Mouse (Mus musculus) bone marrow, adult 2 months (tissue): ENCODE measurements around the gene Rnasek.

Experiments used
- CTCF ChIP-seq: fragments of 200-500 bp; IDR thresholded peaks from 2 replicates; pipeline ENCODE4 v1.5.1; 2011; ENCODE audit warnings: low read length, control low read depth; ENCODE audit not compliant: control insufficient read depth, insufficient read depth
- POLR2A ChIP-seq: fragments of 200-500 bp; IDR thresholded peaks from 2 replicates; pipeline ENCODE4 v1.6.1; 2011; ENCODE audit warnings: low read depth, mild to moderate bottlenecking, control low read depth, low read length, borderline replicate concordance; ENCODE audit not compliant: control insufficient read depth

DNA sequence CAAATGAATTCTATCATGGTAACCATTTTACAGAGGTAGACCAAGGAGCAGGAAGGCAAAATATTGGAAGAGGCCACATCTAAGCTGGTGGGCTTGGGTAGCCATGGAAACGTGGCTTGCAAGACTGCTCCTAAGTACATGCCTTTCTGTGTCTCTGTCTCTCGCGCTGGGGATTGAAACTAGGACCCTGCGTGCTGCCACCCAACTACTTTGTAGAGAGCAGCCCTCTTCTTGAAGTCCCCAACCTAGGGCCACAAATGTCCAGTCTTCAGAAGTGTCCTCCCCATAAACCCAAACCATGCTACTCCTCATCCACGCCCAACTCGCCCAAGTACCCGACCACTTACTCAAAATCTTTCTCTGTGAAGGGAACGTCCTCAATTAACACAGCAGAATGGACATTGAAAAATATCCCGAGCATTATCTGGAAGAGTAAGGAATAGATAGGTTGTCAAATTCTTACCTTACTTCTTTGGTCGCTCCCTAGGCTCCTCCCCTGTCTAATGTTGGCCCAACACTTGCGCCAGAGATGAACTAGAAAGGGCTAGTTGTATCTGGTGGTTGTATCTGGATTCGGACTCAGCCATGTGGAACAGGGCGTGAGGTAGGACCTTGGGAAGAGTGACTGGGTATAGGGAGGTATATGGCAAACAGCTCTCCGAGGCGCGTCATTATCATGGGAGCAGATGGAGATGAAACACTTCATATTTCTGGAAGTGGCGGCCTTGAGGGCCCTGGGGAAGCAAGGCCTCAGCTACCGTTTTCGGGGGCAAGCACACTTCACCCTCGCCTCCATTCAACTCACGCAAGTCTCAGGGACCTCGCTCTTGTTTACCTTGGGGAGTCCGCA, 826 bp downstream of the Rnasek start:
- TF ChIP-seq CTCF: no peak
- TF ChIP-seq POLR2A: no peak
